Mouse (Mus musculus): Measurements from ENCODE around the gene Slc44a1. TPM values are rescaled to one million over a fixed set of nuclear protein-coding genes. Genes with fewer than 3 reads are reported as not detected.

Gene Slc44a1
- polyA plus RNA-seq, 1 experiment from 2014 or later: 16.6 TPM

DNA sequence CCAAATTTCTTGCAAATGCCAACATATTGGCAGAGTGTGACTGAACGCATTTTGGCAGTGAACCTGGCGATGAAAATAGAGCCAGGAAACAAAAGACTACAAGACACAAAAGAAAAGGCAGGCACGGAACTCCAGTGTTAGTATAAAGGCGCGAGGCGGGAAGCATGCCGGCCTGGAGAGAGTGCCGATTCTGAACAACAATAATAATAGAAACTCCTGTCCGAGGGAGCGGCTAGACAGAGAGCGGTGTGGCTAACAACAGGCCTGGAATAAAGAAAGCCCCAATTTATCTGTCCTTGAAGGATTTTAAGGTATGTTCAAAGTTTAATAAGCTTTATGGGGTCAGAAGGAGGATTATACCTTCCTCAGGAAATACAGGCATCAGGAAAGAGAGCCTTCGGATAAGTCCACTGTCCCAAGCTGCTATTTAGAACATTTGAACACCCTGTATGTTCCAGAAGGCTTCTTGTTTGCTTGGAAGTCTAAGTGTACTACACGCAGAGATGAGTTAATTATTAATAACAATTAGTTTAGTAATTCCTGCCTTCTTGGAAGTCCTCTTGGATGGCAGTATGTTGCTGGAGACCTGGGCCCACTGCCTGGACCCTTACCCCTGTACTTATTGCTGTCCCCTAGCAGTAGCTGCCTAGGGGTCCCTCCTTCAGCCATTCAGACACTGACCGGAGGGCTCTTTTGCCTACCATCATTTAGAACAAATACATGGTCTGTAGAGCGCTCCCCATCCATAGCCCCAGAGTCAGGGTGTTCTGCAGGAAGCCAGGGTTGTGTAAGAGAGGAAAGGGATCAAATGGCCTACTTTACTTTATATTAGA, 156.1 kb downstream of the Slc44a1 start:
- H3K27ac ChIP-seq: no peak overlapping the region
- no peaks in the 10 kb centered on the region; the same call in 1 of the 2 replicates for H3K4me1 ChIP-seq (replicated peaks; ENCODE audit: control insufficient read depth, insufficient read depth, low read length)
- 48% methylated on average over 15 of the region's 15 CpGs for WGBS
- H3K36me3 ChIP-seq (replicated peaks; ENCODE audit: control insufficient read depth, insufficient read depth): no peaks in the 10 kb centered on the region
- DNase-seq (ENCODE audit: low spot score) (no peak), ATAC-seq (ENCODE audit: low FRiP score) (no peak)
- H3K4me2 ChIP-seq (replicated peaks): no peak overlapping the region
- no peak overlapping the region for H3K9ac ChIP-seq
- H3K9me3 ChIP-seq (ENCODE audit: control insufficient read depth, low read length): no peaks in the 10 kb centered on the region
- no peaks in the 10 kb centered on the region for H3K27me3 ChIP-seq (ENCODE audit: control insufficient read depth, insufficient read depth, low read length)
- no peak overlapping the region for H3K4me3 ChIP-seq (replicated peaks; ENCODE audit: low read length)

- H3K4me2 ChIP-seq (replicated peaks): no peak overlapping the region
- H3K4me3 ChIP-seq (replicated peaks; ENCODE audit: low read length): no peak overlapping the region
- H3K9ac ChIP-seq: no peak overlapping the region
- no peaks in the 10 kb centered on the region for H3K9me3 ChIP-seq (ENCODE audit: control insufficient read depth, low read length)
- ATAC-seq (ENCODE audit: low FRiP score) (no peak), DNase-seq (ENCODE audit: low spot score) (peak; percentile 31)
- H3K36me3 ChIP-seq (replicated peaks; ENCODE audit: control insufficient read depth, insufficient read depth): no peaks in the 10 kb centered on the region
- no peak overlapping the region for H3K27ac ChIP-seq
- no peaks in the 10 kb centered on the region for H3K4me1 ChIP-seq (replicated peaks; ENCODE audit: control insufficient read depth, insufficient read depth, low read length)
- no peaks in the 10 kb centered on the region for H3K27me3 ChIP-seq (ENCODE audit: control insufficient read depth, insufficient read depth, low read length)
- WGBS: 43% methylated on average over 6 of the region's 6 CpGs
These were observed 160.2 kb downstream of the Slc44a1 start for GRCm38 (mm10) chr4:53600462-53600861.

GRCm38 (mm10) chr4:53614576-53615225, 174.5 kb downstream of the Slc44a1 start:
- WGBS: 89% methylated on average over 5 of the region's 5 CpGs
- Histone ChIP-seq H3K4me3 (replicated peaks; ENCODE audit: low read length) (no peak overlapping the region), H3K9ac (no peak overlapping the region), H3K27ac (no peak overlapping the region), H3K27me3 (ENCODE audit: control insufficient read depth, insufficient read depth, low read length) (no peaks in the 10 kb centered on the region), H3K36me3 (replicated peaks; ENCODE audit: control insufficient read depth, insufficient read depth) (no peaks in the 10 kb centered on the region), H3K9me3 (ENCODE audit: control insufficient read depth, low read length) (no peaks in the 10 kb centered on the region), H3K4me2 (replicated peaks) (no peak overlapping the region), H3K4me1 (replicated peaks; ENCODE audit: control insufficient read depth, insufficient read depth, low read length) (no peaks in the 10 kb centered on the region)
- DNase-seq (ENCODE audit: low spot score) (no peak), ATAC-seq (ENCODE audit: low FRiP score) (no peak)

DNA sequence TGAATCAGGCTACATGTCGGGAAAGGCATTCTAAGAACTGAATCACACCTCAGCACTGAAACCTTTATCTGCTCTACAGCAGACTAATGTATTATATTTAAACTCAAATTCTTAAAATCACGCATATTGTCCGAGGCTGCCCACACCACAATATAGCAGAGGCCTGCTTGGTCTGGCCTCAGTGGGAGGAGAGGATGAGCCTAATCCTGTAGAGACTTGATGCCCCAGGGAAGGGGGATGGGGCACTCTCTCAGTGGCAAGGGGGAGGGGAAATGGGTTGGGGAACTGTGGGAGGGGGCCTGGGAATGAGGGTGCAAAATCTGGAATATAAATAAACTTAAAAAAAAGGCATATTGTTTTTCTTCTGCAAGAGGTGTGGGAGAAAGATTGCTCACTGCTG, 177.8 kb downstream of the Slc44a1 start:
- Histone ChIP-seq H3K27me3 (ENCODE audit: control insufficient read depth, insufficient read depth, low read length) (no peaks in the 10 kb centered on the region), H3K36me3 (replicated peaks; ENCODE audit: control insufficient read depth, insufficient read depth) (no peaks in the 10 kb centered on the region), H3K9ac (no peak overlapping the region), H3K4me3 (replicated peaks; ENCODE audit: low read length) (no peak overlapping the region), H3K4me2 (replicated peaks) (no peak overlapping the region), H3K9me3 (ENCODE audit: control insufficient read depth, low read length) (no peaks in the 10 kb centered on the region), H3K27ac (no peak overlapping the region), H3K4me1 (replicated peaks; ENCODE audit: control insufficient read depth, insufficient read depth, low read length) (no peaks in the 10 kb centered on the region)
- DNase-seq (ENCODE audit: low spot score) (no peak), ATAC-seq (ENCODE audit: low FRiP score) (no peak)
- 43% methylated on average over 3 of the region's 3 CpGs for WGBS

DNA sequence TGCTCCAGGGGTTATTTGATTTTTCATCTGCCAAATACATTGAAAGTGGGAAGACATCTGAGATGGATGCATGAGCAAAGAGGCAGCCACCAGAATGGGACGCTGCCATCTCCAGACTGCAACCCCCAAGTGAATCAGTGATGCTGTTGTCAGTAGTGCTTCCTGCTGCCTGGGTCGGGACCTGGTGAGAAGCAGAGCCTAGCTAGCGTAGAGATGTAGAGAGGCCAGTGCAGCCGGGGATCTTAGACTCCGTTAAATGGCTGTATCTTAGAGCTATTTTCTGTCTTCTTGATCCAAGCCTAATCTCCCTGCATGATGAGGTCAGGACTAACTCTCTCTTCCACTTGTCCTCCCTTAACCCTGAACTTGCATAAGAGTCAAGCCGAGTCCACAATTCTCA, 179.9 kb downstream of the Slc44a1 start:
- no peak overlapping the region for H3K27ac ChIP-seq
- DNase-seq (ENCODE audit: low spot score) (no peak), ATAC-seq (ENCODE audit: low FRiP score) (no peak)
- H3K27me3 ChIP-seq (ENCODE audit: control insufficient read depth, insufficient read depth, low read length): no peaks in the 10 kb centered on the region
- peaks cover 5% of the 10 kb centered on the region for H3K4me1 ChIP-seq (replicated peaks; ENCODE audit: control insufficient read depth, insufficient read depth, low read length)
- no peak overlapping the region for H3K4me2 ChIP-seq (replicated peaks)
- no peaks in the 10 kb centered on the region for H3K36me3 ChIP-seq (replicated peaks; ENCODE audit: control insufficient read depth, insufficient read depth)
- no peak overlapping the region for H3K9ac ChIP-seq
- H3K9me3 ChIP-seq (ENCODE audit: control insufficient read depth, low read length): no peaks in the 10 kb centered on the region
- H3K4me3 ChIP-seq (replicated peaks; ENCODE audit: low read length): no peak overlapping the region
- 89% methylated on average over 6 of the region's 6 CpGs for WGBS

DNA sequence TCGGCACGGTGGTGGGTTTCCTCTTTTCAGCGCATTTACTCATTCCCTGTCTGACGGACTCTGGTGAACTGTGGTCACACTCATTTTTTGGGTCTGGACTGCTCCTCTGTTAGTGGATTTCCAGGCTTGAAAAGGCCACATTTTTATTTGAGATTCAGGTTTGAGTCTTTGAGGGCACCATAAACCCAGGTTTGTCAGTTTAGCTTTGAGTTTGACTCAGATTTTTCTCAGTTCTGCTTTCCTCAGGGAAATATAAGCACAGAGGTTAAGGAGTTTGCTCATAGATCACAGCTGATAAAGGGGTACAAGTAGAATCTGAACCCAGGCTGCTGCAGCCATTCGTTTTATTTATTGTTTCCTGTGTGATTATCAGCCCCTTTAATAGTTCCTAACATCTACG, 180.9 kb downstream of the Slc44a1 start:
- Histone ChIP-seq H3K9me3 (ENCODE audit: control insufficient read depth, low read length) (no peaks in the 10 kb centered on the region), H3K4me3 (replicated peaks; ENCODE audit: low read length) (no peak overlapping the region), H3K4me1 (replicated peaks; ENCODE audit: control insufficient read depth, insufficient read depth, low read length) (peaks cover 7% of the 10 kb centered on the region), H3K27me3 (ENCODE audit: control insufficient read depth, insufficient read depth, low read length) (no peaks in the 10 kb centered on the region), H3K4me2 (replicated peaks) (no peak overlapping the region), H3K9ac (no peak overlapping the region), H3K27ac (no peak overlapping the region), H3K36me3 (replicated peaks; ENCODE audit: control insufficient read depth, insufficient read depth) (no peaks in the 10 kb centered on the region)
- ATAC-seq (ENCODE audit: low FRiP score) (no peak), DNase-seq (ENCODE audit: low spot score) (no peak)
- 75% methylated on average over 6 of the region's 6 CpGs for WGBS

DNA sequence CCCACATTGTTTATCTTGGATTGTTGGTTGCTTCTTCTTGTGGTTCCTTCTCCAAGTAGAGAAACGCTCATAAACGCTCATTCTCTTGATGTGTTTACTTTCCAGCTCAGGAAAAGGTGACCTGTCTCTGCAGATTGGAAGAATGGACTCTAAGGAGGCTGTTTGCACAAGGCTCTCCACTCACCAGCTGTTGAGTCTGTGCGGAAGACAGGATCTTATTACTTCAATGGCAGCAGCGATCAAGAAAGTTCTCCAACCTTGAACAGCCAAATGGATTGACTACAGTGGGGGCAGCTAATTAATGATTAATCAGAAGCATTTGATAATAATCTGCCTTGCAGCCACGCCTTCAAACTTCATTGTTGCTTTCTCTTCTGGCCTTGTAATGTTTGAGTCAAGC, 181.3 kb downstream of the Slc44a1 start:
- H3K36me3 ChIP-seq (replicated peaks; ENCODE audit: control insufficient read depth, insufficient read depth): no peaks in the 10 kb centered on the region
- H3K4me2 ChIP-seq (replicated peaks): no peak overlapping the region
- DNase-seq (ENCODE audit: low spot score) (no peak), ATAC-seq (ENCODE audit: low FRiP score) (no peak)
- H3K9me3 ChIP-seq (ENCODE audit: control insufficient read depth, low read length): no peaks in the 10 kb centered on the region
- H3K9ac ChIP-seq: no peak overlapping the region
- H3K27me3 ChIP-seq (ENCODE audit: control insufficient read depth, insufficient read depth, low read length): no peaks in the 10 kb centered on the region
- H3K27ac ChIP-seq: no peak overlapping the region
- no peak overlapping the region for H3K4me3 ChIP-seq (replicated peaks; ENCODE audit: low read length)
- H3K4me1 ChIP-seq (replicated peaks; ENCODE audit: control insufficient read depth, insufficient read depth, low read length): peaks cover 7% of the 10 kb centered on the region
- WGBS: 85% methylated on average over 5 of the region's 5 CpGs

GRCm38 (mm10) chr4:53623711-53624110, 183.5 kb downstream of the Slc44a1 start:
- Histone ChIP-seq H3K4me2 (replicated peaks) (no peak overlapping the region), H3K27me3 (ENCODE audit: control insufficient read depth, insufficient read depth, low read length) (no peaks in the 10 kb centered on the region), H3K9ac (no peak overlapping the region), H3K36me3 (replicated peaks; ENCODE audit: control insufficient read depth, insufficient read depth) (no peaks in the 10 kb centered on the region), H3K9me3 (ENCODE audit: control insufficient read depth, low read length) (no peaks in the 10 kb centered on the region), H3K27ac (no peak overlapping the region), H3K4me1 (replicated peaks; ENCODE audit: control insufficient read depth, insufficient read depth, low read length) (peaks cover 7% of the 10 kb centered on the region), H3K4me3 (replicated peaks; ENCODE audit: low read length) (no peak overlapping the region)
- WGBS: 88% methylated on average over 1 of the region's 1 CpGs
- no peak for ATAC-seq (ENCODE audit: low FRiP score)
- DNase-seq (ENCODE audit: low spot score): no peak

DNA sequence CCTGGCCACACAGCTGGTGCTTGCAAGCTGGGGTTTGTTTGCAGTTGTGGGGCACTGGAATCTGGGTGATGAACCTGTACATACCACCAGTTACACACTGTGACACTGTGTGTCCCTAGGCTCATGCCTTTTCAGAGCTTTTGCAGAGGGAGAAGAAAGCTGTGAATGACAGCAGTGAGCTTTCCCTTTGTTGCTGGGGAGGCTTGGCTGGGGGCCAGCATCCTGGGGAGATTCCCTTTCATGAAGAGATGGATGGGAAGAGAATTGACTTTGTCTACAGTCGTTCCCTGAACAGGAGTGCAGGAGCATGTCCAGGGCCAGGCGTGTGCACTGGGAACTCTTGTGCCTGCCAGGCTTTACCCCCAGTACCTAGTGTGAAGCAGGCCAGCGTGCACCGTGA, 184.6 kb downstream of the Slc44a1 start:
- ATAC-seq (ENCODE audit: low FRiP score): peak; percentile 74
- no peaks in the 10 kb centered on the region for H3K9me3 ChIP-seq (ENCODE audit: control insufficient read depth, low read length)
- H3K27ac ChIP-seq: peak overlapping the region; percentile 47; the same call in 1 of the 2 replicates
- whole genome bisulfite sequencing: 23% methylated on average over 4 of the region's 4 CpGs
- H3K4me3 ChIP-seq (replicated peaks; ENCODE audit: low read length): no peak overlapping the region
- no peaks in the 10 kb centered on the region for H3K27me3 ChIP-seq (ENCODE audit: control insufficient read depth, insufficient read depth, low read length)
- no peaks in the 10 kb centered on the region for H3K36me3 ChIP-seq (replicated peaks; ENCODE audit: control insufficient read depth, insufficient read depth)
- H3K4me2 ChIP-seq (replicated peaks): no peak overlapping the region
- peaks cover 7% of the 10 kb centered on the region for H3K4me1 ChIP-seq (replicated peaks; ENCODE audit: control insufficient read depth, insufficient read depth, low read length)
- peak; percentile 56 for DNase-seq (ENCODE audit: low spot score)
- no peak overlapping the region for H3K9ac ChIP-seq
